Mouse (Mus musculus): ENCODE data around the gene Lefty2. TPM values are rescaled to one million over a fixed set of nuclear protein-coding genes. Genes with fewer than 3 reads are reported as not detected.
"Not testable (repeated sequence)": the region's sequence is repeated elsewhere in the genome, so short reads cannot be mapped to it uniquely, and the experiment has no call there.

The Lefty2 gene
- total RNA-seq, 2 experiments from 2014 or later, result 0.27 TPM; not detected in 1

- intact Hi-C loops (cut with DNase I), result not testable (repeated sequence)
Observed at GRCm38 (mm10) chr1:180894088-180894987, 1.4 kb downstream of the Lefty2 start.

GRCm38 (mm10) chr1:180901107-180901506 lies 8.2 kb downstream of the Lefty2 start:
- intact Hi-C loops (cut with DNase I), result loop anchor here (1.0 to 5.0 kb wide), 2 partner anchors 75 to 136 kb away; no protein-coding TSS in a partner anchor
- peak; percentile 50 to 69 for DNase-seq

More at GRCm38 (mm10) chr1:180894088-180894987, 1.4 kb downstream of the Lefty2 start:
- DNase-seq, result not testable (repeated sequence)

DNA sequence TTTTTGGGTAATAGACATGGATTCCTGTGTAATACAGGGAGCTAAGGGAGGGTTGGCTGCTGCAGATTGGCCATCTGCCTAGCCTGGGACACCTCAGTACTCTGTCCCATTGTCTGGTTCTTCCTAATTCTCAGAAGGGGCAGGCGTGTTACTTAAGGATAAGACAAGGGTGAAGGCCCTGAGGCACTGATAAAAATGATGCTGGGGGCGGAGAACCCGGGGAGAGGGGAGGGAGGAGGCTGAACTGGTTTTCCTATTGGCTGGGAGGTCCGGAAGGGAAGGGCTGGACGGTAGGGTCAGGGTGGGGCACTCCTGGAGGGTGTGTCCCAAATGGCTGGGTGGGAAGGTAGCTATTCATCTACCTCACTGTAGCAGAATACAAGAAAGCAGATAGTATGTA lies 10.0 kb downstream of the Lefty2 start:
- DNase-seq, result no peak
- intact Hi-C loops (cut with DNase I), result loop anchor here (5.0 kb wide), 1 partner anchor 134 kb away; no protein-coding TSS in a partner anchor

GRCm38 (mm10) chr1:180903666-180904038 lies 10.7 kb downstream of the Lefty2 start:
- DNase-seq, result no peak
- intact Hi-C loops (cut with DNase I), result loop anchor here (2.0 to 5.0 kb wide), 2 partner anchors 39 to 134 kb away; partner anchors contain the start of gene Tmem63a

- peak; percentile 95 to 96 for DNase-seq
- intact Hi-C loops (cut with DNase I), result loop anchor here (2.0 to 5.0 kb wide), 2 partner anchors 39 to 133 kb away; partner anchors contain the start of gene Tmem63a
Observed at GRCm38 (mm10) chr1:180904039-180904814, 11.3 kb downstream of the Lefty2 start, which contains the start of gene Pycr2. Gene Pycr2, plus strand, starts transcription at chr1:180904293.

GRCm38 (mm10) chr1:180904815-180905080 lies 11.8 kb downstream of the Lefty2 start:
- no peak for DNase-seq
- intact Hi-C loops (cut with DNase I), result loop anchor here (2.0 to 5.0 kb wide), 2 partner anchors 38 to 133 kb away; partner anchors contain the start of gene Tmem63a

- no peak for DNase-seq
- intact Hi-C loops (cut with DNase I), result loop anchor here (2.0 kb wide), 1 partner anchor 37 kb away; the partner anchor contains the start of gene Tmem63a
Observed at GRCm38 (mm10) chr1:180905307-180905706, 12.4 kb downstream of the Lefty2 start.

- intact Hi-C loops (cut with DNase I), result loop anchor here (2.0 kb wide), 1 partner anchor 37 kb away; the partner anchor contains the start of gene Tmem63a
- no peak for DNase-seq
Observed at GRCm38 (mm10) chr1:180905876-180906275, 13.0 kb downstream of the Lefty2 start.

DNA sequence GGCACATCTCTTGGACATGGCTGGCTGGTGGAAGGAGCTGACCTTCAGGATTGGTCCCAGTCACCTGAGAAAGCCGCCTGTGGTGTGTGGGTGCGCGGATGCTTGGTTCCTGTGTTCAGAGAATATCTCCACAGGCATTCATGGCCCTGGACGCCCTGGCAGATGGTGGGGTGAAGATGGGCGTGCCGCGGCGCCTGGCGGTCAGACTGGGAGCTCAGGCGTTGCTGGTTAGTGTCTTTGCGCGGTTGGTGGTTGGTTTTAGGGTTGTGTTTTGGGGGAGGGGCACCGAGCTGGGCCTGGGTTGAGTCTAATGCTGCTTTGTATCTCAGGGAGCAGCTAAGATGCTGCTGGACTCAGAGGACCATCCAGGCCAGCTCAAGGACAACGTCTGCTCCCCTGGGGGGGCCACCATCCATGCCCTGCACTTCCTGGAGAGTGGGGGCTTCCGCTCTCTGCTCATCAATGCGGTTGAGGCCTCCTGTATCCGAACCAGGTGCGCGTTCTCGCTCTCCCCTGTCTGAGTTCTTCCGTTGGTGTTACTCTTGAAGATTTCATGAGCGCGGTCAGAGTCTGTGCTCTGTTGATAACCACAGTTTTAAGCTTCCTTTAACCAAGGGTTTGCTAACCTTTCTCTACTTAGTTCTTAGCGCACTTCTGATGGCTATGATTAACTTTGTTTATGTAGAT lies 13.7 kb downstream of the Lefty2 start:
- intact Hi-C loops (cut with DNase I), result no loop called here
- DNase-seq, result no peak

- intact Hi-C loops (cut with DNase I), result no loop called here
Observed at GRCm38 (mm10) chr1:180911138-180911537, 18.2 kb downstream of the Lefty2 start.

GRCm38 (mm10) chr1:180911653-180912287 lies 18.9 kb downstream of the Lefty2 start:
- no peak for DNase-seq
- intact Hi-C loops (cut with DNase I), result no loop called here

More at GRCm38 (mm10) chr1:180911138-180911537, 18.2 kb downstream of the Lefty2 start:
- DNase-seq, result peak; percentile 37 to 44

GRCm38 (mm10) chr1:180912792-180913191 lies 19.9 kb downstream of the Lefty2 start:
- intact Hi-C loops (cut with DNase I), result no loop called here
- DNase-seq, result no peak

- intact Hi-C loops (cut with DNase I), result no loop called here
- DNase-seq, result no peak
Observed at GRCm38 (mm10) chr1:180913797-180914196, 20.9 kb downstream of the Lefty2 start.

DNA sequence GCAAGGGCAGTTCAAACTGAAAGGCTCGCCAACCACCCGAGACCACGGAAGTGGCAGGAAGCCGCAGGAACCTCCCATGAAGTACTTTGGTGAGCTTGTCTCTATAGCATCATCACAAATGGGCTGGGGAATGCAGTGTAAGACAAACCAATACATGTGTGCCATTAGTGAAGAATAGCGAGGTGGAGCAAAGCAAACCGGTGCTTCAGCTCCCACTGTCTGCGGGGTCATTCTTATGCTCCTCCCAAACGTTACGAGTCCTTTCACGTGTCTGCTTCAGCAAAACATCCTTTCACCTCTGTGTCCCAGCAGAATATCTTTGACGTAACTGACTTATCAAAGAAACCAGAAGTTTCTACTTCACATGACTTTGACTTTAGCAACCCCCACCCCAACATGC lies 23.5 kb downstream of the Lefty2 start:
- no peak for DNase-seq
- intact Hi-C loops (cut with DNase I), result no loop called here

- no peak for DNase-seq
- intact Hi-C loops (cut with DNase I), result no loop called here
Observed at GRCm38 (mm10) chr1:180917053-180917452, 24.1 kb downstream of the Lefty2 start.

DNA sequence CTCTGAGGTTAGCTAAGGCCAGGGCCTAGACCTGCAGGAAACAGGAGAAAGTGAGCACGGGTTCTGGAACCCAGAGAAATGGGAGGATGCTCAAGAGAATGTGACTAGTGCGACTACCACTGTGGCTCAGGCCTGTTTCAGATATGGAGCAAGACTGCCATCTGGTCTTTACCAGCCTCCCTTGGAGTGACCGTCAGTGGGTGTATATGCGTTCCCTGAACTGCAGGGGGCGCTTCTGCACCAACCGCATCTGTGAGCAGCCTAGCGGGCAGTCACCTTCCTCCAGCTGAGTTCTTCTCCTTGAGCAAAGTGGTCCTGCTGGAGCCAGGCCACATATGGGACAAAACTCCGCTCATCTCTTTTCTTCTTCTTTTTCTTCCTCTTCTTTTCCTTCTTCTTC lies 26.8 kb downstream of the Lefty2 start:
- peak in 1 of 2 experiments; percentile 38 for DNase-seq
- intact Hi-C loops (cut with DNase I), result no loop called here

DNA sequence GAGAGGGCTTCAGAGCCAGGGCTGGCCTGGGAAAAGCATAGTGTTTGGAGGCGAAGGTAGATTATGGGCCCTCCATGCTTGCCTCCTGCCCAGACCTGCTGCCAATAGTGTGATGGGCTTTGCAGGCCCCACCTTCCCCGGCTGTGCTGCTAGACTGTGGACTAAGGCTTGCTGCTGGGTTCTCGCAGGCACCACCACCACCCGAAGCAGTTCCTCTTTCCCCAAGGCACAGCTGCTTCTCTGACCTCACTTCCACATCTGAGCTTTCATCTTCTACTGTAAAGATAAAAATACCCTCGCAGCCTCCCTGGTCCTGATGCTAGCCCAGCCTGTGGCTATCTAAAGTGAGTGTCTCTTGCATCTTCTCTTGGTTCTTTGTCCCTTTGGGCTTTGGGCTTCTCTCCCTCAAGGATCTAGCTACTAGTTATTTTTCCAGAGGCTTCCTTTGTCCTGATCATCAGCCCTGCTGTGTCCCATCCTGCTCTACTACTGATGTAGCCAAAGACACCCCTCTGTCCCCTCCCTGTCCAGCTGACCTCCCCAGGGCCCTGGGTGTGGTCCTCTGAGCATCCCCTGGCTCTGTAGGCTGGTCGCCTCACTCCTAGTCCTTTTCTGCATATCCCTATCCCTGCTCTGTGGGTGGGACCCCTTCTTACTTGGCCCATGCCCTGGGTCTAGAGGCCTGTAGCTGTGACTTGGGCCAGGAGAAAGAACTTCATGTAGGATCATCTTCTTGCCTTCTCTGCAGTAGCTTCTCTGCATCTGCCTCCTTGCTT lies 29.6 kb downstream of the Lefty2 start:
- no peak for DNase-seq
- intact Hi-C loops (cut with DNase I), result no loop called here

GRCm38 (mm10) chr1:180924737-180925136 lies 31.8 kb downstream of the Lefty2 start:
- DNase-seq, result no peak
- intact Hi-C loops (cut with DNase I), result no loop called here

DNA sequence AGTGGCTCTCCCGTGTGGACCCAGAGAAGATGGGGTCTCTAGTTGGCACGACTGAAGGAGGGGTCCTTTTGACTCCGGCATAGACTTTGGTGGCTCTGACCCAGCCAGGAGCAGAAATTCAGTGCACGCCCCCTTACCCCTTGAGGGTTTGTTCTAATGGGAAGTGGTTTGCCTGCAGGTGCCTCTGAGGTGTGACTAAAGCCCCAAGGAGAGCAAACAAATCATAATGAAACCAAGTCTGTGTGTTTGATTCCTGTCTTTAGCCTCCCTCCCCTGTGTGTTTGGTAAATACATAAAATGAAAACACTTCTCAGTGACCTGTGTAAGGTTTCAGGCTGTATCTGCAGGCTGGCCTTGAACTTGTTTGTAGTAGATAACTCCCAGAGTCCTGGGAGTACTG lies 33.4 kb downstream of the Lefty2 start:
- intact Hi-C loops (cut with DNase I), result no loop called here
- no peak for DNase-seq

All from heart, postnatal 10 days (tissue).